Mouse (Mus musculus) heart, adult 2 months (tissue): ENCODE results near the gene Trp53i11.

Source experiments
- CTCF ChIP-seq: fragments of 200-600 bp; IDR thresholded peaks from 2 replicates; pipeline ENCODE4 v1.8.1; 2022; ENCODE audit warnings: antibody characterized with exemption, mild to moderate bottlenecking, moderate library complexity
- EP300 ChIP-seq: fragments of 200-500 bp; IDR thresholded peaks from 2 replicates; pipeline ENCODE4 v1.6.1; 2011; ENCODE audit warnings: low read depth, low read length, control low read depth; ENCODE audit not compliant: insufficient read depth
- POLR2A ChIP-seq: fragments of 200-500 bp; IDR thresholded peaks from 2 replicates; pipeline ENCODE4 v1.6.1; 2011; ENCODE audit warnings: mild to moderate bottlenecking, low read depth, low read length, control low read depth; ENCODE audit not compliant: insufficient read depth

GRCm38 (mm10) chr2:93202782-93203181, 15.4 kb downstream of the Trp53i11 start:
- TF ChIP-seq CTCF (no peak), POLR2A (no peak), EP300 (no peak)
